Mouse (Mus musculus) forebrain, postnatal 0 days (tissue): ENCODE results near the gene Ablim2. TPM values are rescaled to one million over a fixed set of nuclear protein-coding genes. Genes with fewer than 3 reads are reported as not detected.

Source experiments
- ATAC-seq: fragments of 200-750 bp; cut with Nextera tagmentation; 2 replicates; pipeline ENCODE4 v1.8.0; 2017; ENCODE audit warnings: mild to moderate bottlenecking, moderate library complexity
- DNase-seq: peaks from one replicate; pipeline ENCODE4 v3.0.0-alpha.2; 2015
- H3K27ac ChIP-seq: fragments of 300-500 bp; sonication (generic); 2 replicates; pipeline ENCODE4 v1.5.1; 2014; ENCODE audit warnings: low read depth, mild to moderate bottlenecking, antibody characterized with exemption, low read length, moderate library complexity, mixed read lengths
- H3K27me3 ChIP-seq: fragments of 300-500 bp; sonication (generic); 2 replicates; pipeline ENCODE4 v1.6.1; 2014; ENCODE audit warnings: mild to moderate bottlenecking, low read length, mixed read lengths; ENCODE audit not compliant: insufficient read depth
- H3K36me3 ChIP-seq: fragments of 300-500 bp; sonication (generic); 2 replicates; pipeline ENCODE4 v1.6.1; 2014; ENCODE audit warnings: mild to moderate bottlenecking, moderate library complexity; ENCODE audit not compliant: insufficient read depth
- H3K4me1 ChIP-seq: fragments of 300-500 bp; sonication (generic); 2 replicates; pipeline ENCODE4 v1.6.1; 2014; ENCODE audit warnings: antibody characterized with exemption; ENCODE audit not compliant: insufficient read depth
- H3K4me2 ChIP-seq: fragments of 300-500 bp; sonication (generic); 2 replicates; pipeline ENCODE4 v1.6.1; 2014; ENCODE audit warnings: low read depth, mild to moderate bottlenecking, moderate library complexity
- H3K4me3 ChIP-seq: fragments of 300-500 bp; sonication (generic); 2 replicates; pipeline ENCODE4 v1.5.1; 2014; ENCODE audit warnings: low read depth, low read length, mixed read lengths
- H3K9ac ChIP-seq: fragments of 300-500 bp; sonication (generic); 2 replicates; pipeline ENCODE4 v1.6.1; 2014; ENCODE audit warnings: mild to moderate bottlenecking
- H3K9me3 ChIP-seq: fragments of 300-500 bp; sonication (generic); 2 replicates; pipeline ENCODE4 v1.6.1; 2016; ENCODE audit warnings: low read length
- CTCF ChIP-seq: sonication (generic); IDR thresholded peaks from 2 replicates; pipeline ENCODE4 v1.5.1; 2016; ENCODE audit warnings: antibody characterized with exemption, control low read depth, low read depth
- WGBS: fragments of 180-500 bp; shearing (Covaris S2); extraction: QIAGEN DNeasy Blood & Tissue Kit; methylation state at CpG from one replicate; pipeline ENCODE4 v1.1.7; 2014; 5-methylcytosine and 5-hydroxymethylcytosine counted together
- polyA plus RNA-seq: library from polyadenylated mRNA; unstranded; fragments of >200 nt; fragmentation: Nextera tagmentation; extraction: Ambion mirVana; gene quantifications from 2 replicates; pipeline ENCODE4 v1.2.1, GENCODE M21; 2015
- total RNA-seq: library from RNA; depleted of rRNA; stranded (reverse); fragments of >200 nt; gene quantifications from 2 replicates; pipeline ENCODE4 v1.2.3, GENCODE M21; 2014

Gene Ablim2
- total and polyA plus RNA-seq, 2 experiments from 2014 or later: 18.2 to 20.6 TPM

GRCm38 (mm10) chr5:35739005-35739404, 18.7 kb upstream of the Ablim2 start:
- DNase-seq (no peak), ATAC-seq (no peak)
- no peaks in the 10 kb centered on the region; the same call in 1 of the 2 replicates for H3K27me3 ChIP-seq
- H3K9me3 ChIP-seq: no peaks in the 10 kb centered on the region
- H3K4me3 ChIP-seq: no peak overlapping the region
- WGBS: 82% methylated on average over 2 of the region's 2 CpGs
- H3K27ac ChIP-seq: no peak overlapping the region
- no peak overlapping the region for H3K4me2 ChIP-seq
- H3K4me1 ChIP-seq: no peaks in the 10 kb centered on the region
- H3K9ac ChIP-seq: no peak overlapping the region
- no peaks in the 10 kb centered on the region for H3K36me3 ChIP-seq
- TF ChIP-seq CTCF: no peak

- 22% methylated on average over 10 of the region's 10 CpGs for WGBS
- DNase-seq (no peak), ATAC-seq (no peak)
- Histone ChIP-seq H3K27me3 (no peaks in the 10 kb centered on the region; the same call in 1 of the 2 replicates), H3K27ac (no peak within 1 kb of the TSS), H3K4me2 (no peak within 1 kb of the TSS), H3K36me3 (no peaks in the 10 kb centered on the region), H3K9ac (no peak within 1 kb of the TSS), H3K4me1 (no peaks in the 10 kb centered on the region), H3K4me3 (no peak within 1 kb of the TSS), H3K9me3 (no peaks in the 10 kb centered on the region)
- no peak for TF ChIP-seq CTCF
These were observed 18.0 kb upstream of the Ablim2 start, which contains the start of gene Sh3tc1 for GRCm38 (mm10) chr5:35739536-35740278. TSS of gene Sh3tc1 (minus strand) at chr5:35739987.

- H3K4me1 ChIP-seq: no peaks in the 10 kb centered on the region
- no peak overlapping the region for H3K4me3 ChIP-seq
- no peak overlapping the region for H3K9ac ChIP-seq
- H3K9me3 ChIP-seq: no peaks in the 10 kb centered on the region
- no peak for TF ChIP-seq CTCF
- no peak for DNase-seq
- H3K27me3 ChIP-seq: no peaks in the 10 kb centered on the region; the same call in 1 of the 2 replicates
- H3K4me2 ChIP-seq: no peak overlapping the region
- ATAC-seq: no peak
- 13% methylated on average over 10 of the region's 10 CpGs for WGBS
- H3K27ac ChIP-seq: no peak overlapping the region
- H3K36me3 ChIP-seq: no peaks in the 10 kb centered on the region
These were observed 17.0 kb upstream of the Ablim2 start for GRCm38 (mm10) chr5:35740716-35741115.

- Histone ChIP-seq H3K4me3 (no peak overlapping the region), H3K36me3 (no peaks in the 10 kb centered on the region), H3K4me1 (no peaks in the 10 kb centered on the region), H3K4me2 (no peak overlapping the region), H3K9ac (no peak overlapping the region), H3K9me3 (no peaks in the 10 kb centered on the region), H3K27ac (no peak overlapping the region), H3K27me3 (no peaks in the 10 kb centered on the region; the same call in 1 of the 2 replicates)
- TF ChIP-seq CTCF: no peak
- DNase-seq (no peak), ATAC-seq (no peak)
- WGBS: 49% methylated on average over 13 of the region's 13 CpGs
These were observed 16.4 kb upstream of the Ablim2 start for GRCm38 (mm10) chr5:35741225-35741820.

GRCm38 (mm10) chr5:35743238-35743951, 14.3 kb upstream of the Ablim2 start:
- Histone ChIP-seq H3K4me1 (no peaks in the 10 kb centered on the region), H3K27me3 (no peaks in the 10 kb centered on the region; the same call in 1 of the 2 replicates), H3K36me3 (no peaks in the 10 kb centered on the region), H3K9ac (no peak overlapping the region), H3K4me3 (no peak overlapping the region), H3K9me3 (no peaks in the 10 kb centered on the region), H3K4me2 (no peak overlapping the region), H3K27ac (no peak overlapping the region)
- ATAC-seq (no peak), DNase-seq (no peak)
- no peak for TF ChIP-seq CTCF
- 80% methylated on average over 8 of the region's 8 CpGs for WGBS

GRCm38 (mm10) chr5:35743990-35744722, 13.5 kb upstream of the Ablim2 start:
- no peaks in the 10 kb centered on the region for H3K9me3 ChIP-seq
- ATAC-seq (no peak), DNase-seq (no peak)
- H3K4me3 ChIP-seq: no peak overlapping the region
- WGBS: 83% methylated on average over 7 of the region's 7 CpGs
- no peak overlapping the region for H3K9ac ChIP-seq
- TF ChIP-seq CTCF: no peak
- H3K27ac ChIP-seq: no peak overlapping the region
- H3K4me1 ChIP-seq: no peaks in the 10 kb centered on the region
- no peaks in the 10 kb centered on the region for H3K36me3 ChIP-seq
- H3K4me2 ChIP-seq: no peak overlapping the region
- H3K27me3 ChIP-seq: no peaks in the 10 kb centered on the region; the same call in 1 of the 2 replicates
